Mouse (Mus musculus): ENCODE measurements around the gene Nell1. TPM values are rescaled to one million over a fixed set of nuclear protein-coding genes. Genes with fewer than 3 reads are reported as not detected.
A peak's percentile ranks its signal among the peaks of the same experiment; 100 is the strongest.

Nell1 gene
- polyA plus RNA-seq, 1 experiment from 2014 or later, result 0.61 TPM

DNA sequence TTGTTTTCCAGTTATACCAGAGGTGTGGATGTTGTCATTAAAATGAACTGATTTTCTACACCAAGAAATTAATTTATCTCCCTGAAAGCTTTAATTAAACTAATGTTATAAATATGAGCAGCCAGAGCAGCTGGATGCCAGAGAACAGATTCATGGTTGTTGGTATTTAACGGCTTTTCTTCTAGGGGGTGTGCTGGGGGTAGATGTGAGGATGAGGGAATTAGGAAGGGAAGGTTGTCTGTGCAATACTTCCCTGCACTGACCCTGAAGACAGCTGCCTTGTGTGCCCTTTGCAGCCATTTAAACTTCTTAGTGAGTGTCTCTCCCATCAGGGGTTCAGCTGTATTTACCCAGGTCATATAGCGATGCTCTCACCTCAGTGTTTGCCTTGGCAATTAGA, 176.2 kb downstream of the Nell1 start:
- Histone ChIP-seq H3K27ac (replicated peaks in 1 of 2; ENCODE audit: control insufficient read depth in 1 of 2, insufficient read depth in 1 of 2, low read depth in 2 of 2, low read length in 2 of 2) (no peak overlapping the region), H3K9me3 (ENCODE audit: control insufficient read depth, low read length) (no peaks in the 10 kb centered on the region), H3K4me2 (ENCODE audit: low read length) (no peak overlapping the region), H3K4me1 (ENCODE audit: control insufficient read depth in 2 of 2, insufficient read depth in 2 of 2, low read length in 2 of 2) (no peaks in the 10 kb centered on the region), H3K9ac (ENCODE audit: low read length) (no peak overlapping the region), H3K36me3 (ENCODE audit: control insufficient read depth, insufficient read depth, low read length) (no peaks in the 10 kb centered on the region), H3K27me3 (ENCODE audit: control insufficient read depth, insufficient read depth, low read length) (no peaks in the 10 kb centered on the region), H3K4me3 (ENCODE audit: control insufficient read depth in 1 of 2, insufficient read depth in 1 of 2, low read depth in 1 of 2, low read length in 2 of 2) (no peak overlapping the region)
- ATAC-seq (ENCODE audit: insufficient number of reproducible peaks, insufficient read depth, low FRiP score, low read depth), result no peak
- 75% methylated on average over 2 of the region's 2 CpGs for WGBS

GRCm38 (mm10) chr7:50153618-50154017, 179.0 kb downstream of the Nell1 start:
- H3K27ac ChIP-seq (replicated peaks in 1 of 2; ENCODE audit: control insufficient read depth in 1 of 2, insufficient read depth in 1 of 2, low read depth in 2 of 2, low read length in 2 of 2), result no peak overlapping the region
- WGBS, result 46% methylated on average over 2 of the region's 2 CpGs
- no peaks in the 10 kb centered on the region for H3K36me3 ChIP-seq (ENCODE audit: control insufficient read depth, insufficient read depth, low read length)
- H3K27me3 ChIP-seq (ENCODE audit: control insufficient read depth, insufficient read depth, low read length), result no peaks in the 10 kb centered on the region
- no peak overlapping the region for H3K4me2 ChIP-seq (ENCODE audit: low read length)
- H3K9me3 ChIP-seq (ENCODE audit: control insufficient read depth, low read length), result no peaks in the 10 kb centered on the region
- H3K9ac ChIP-seq (ENCODE audit: low read length), result no peak overlapping the region
- no peak overlapping the region for H3K4me3 ChIP-seq (ENCODE audit: control insufficient read depth in 1 of 2, insufficient read depth in 1 of 2, low read depth in 1 of 2, low read length in 2 of 2)
- ATAC-seq (ENCODE audit: insufficient number of reproducible peaks, insufficient read depth, low FRiP score, low read depth), result no peak
- no peaks in the 10 kb centered on the region for H3K4me1 ChIP-seq (ENCODE audit: control insufficient read depth in 2 of 2, insufficient read depth in 2 of 2, low read length in 2 of 2)

- Histone ChIP-seq H3K9me3 (ENCODE audit: control insufficient read depth, low read length) (peaks cover 12% of the 10 kb centered on the region), H3K27me3 (ENCODE audit: control insufficient read depth, insufficient read depth, low read length) (no peaks in the 10 kb centered on the region), H3K4me1 (ENCODE audit: control insufficient read depth in 2 of 2, insufficient read depth in 2 of 2, low read length in 2 of 2) (no peaks in the 10 kb centered on the region), H3K27ac (replicated peaks in 1 of 2; ENCODE audit: control insufficient read depth in 1 of 2, insufficient read depth in 1 of 2, low read depth in 2 of 2, low read length in 2 of 2) (no peak overlapping the region), H3K36me3 (ENCODE audit: control insufficient read depth, insufficient read depth, low read length) (no peaks in the 10 kb centered on the region), H3K4me2 (ENCODE audit: low read length) (no peak overlapping the region), H3K9ac (ENCODE audit: low read length) (no peak overlapping the region), H3K4me3 (ENCODE audit: control insufficient read depth in 1 of 2, insufficient read depth in 1 of 2, low read depth in 1 of 2, low read length in 2 of 2) (no peak overlapping the region)
- WGBS, result 73% methylated on average over 5 of the region's 5 CpGs
- ATAC-seq (ENCODE audit: insufficient number of reproducible peaks, insufficient read depth, low FRiP score, low read depth), result no peak
Observed at GRCm38 (mm10) chr7:50162602-50163001, 187.9 kb downstream of the Nell1 start.

- no peak for ATAC-seq (ENCODE audit: insufficient number of reproducible peaks, insufficient read depth, low FRiP score, low read depth)
- no peaks in the 10 kb centered on the region for H3K36me3 ChIP-seq (ENCODE audit: control insufficient read depth, insufficient read depth, low read length)
- H3K4me1 ChIP-seq (ENCODE audit: control insufficient read depth in 2 of 2, insufficient read depth in 2 of 2, low read length in 2 of 2), result no peaks in the 10 kb centered on the region
Observed at GRCm38 (mm10) chr7:50168778-50169177, 194.1 kb downstream of the Nell1 start.

GRCm38 (mm10) chr7:50186306-50186705, 211.6 kb downstream of the Nell1 start:
- Histone ChIP-seq H3K4me2 (ENCODE audit: low read length) (no peak overlapping the region), H3K9me3 (ENCODE audit: control insufficient read depth, low read length) (no peaks in the 10 kb centered on the region), H3K27ac (replicated peaks in 1 of 2; ENCODE audit: control insufficient read depth in 1 of 2, insufficient read depth in 1 of 2, low read depth in 2 of 2, low read length in 2 of 2) (no peak overlapping the region), H3K36me3 (ENCODE audit: control insufficient read depth, insufficient read depth, low read length) (no peaks in the 10 kb centered on the region), H3K27me3 (ENCODE audit: control insufficient read depth, insufficient read depth, low read length) (no peaks in the 10 kb centered on the region), H3K9ac (ENCODE audit: low read length) (no peak overlapping the region), H3K4me3 (ENCODE audit: control insufficient read depth in 1 of 2, insufficient read depth in 1 of 2, low read depth in 1 of 2, low read length in 2 of 2) (no peak overlapping the region), H3K4me1 (ENCODE audit: control insufficient read depth in 2 of 2, insufficient read depth in 2 of 2, low read length in 2 of 2) (no peaks in the 10 kb centered on the region)
- 80% methylated on average over 6 of the region's 6 CpGs for WGBS
- no peak for ATAC-seq (ENCODE audit: insufficient number of reproducible peaks, insufficient read depth, low FRiP score, low read depth)

More at GRCm38 (mm10) chr7:50168778-50169177, 194.1 kb downstream of the Nell1 start:
- Histone ChIP-seq H3K9ac (ENCODE audit: low read length) (no peak overlapping the region), H3K27ac (replicated peaks in 1 of 2; ENCODE audit: control insufficient read depth in 1 of 2, insufficient read depth in 1 of 2, low read depth in 2 of 2, low read length in 2 of 2) (no peak overlapping the region), H3K27me3 (ENCODE audit: control insufficient read depth, insufficient read depth, low read length) (no peaks in the 10 kb centered on the region), H3K9me3 (ENCODE audit: control insufficient read depth, low read length) (no peaks in the 10 kb centered on the region), H3K4me3 (ENCODE audit: control insufficient read depth in 1 of 2, insufficient read depth in 1 of 2, low read depth in 1 of 2, low read length in 2 of 2) (no peak overlapping the region), H3K4me2 (ENCODE audit: low read length) (no peak overlapping the region)

DNA sequence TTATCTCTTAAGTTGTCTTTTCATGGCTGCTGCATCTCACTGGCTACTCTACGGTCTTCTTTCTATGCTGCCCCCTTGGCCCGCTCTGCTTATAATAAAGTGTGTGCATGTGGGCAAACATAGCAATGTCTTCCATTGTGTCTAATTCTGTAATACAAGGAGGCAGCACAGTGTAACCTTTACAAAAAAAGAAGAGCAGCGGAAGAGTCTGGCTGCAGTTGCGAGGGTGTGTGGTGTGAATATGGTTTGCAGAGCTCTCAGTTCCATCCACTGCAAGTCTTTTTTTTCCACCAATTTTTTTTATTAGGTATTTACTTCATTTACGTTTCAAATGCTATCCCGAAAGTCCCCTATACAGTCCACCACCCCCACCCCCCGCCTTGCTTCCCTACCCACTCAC, 219.3 kb downstream of the Nell1 start:
- 83% methylated on average over 7 of the region's 7 CpGs for WGBS
- ATAC-seq (ENCODE audit: insufficient number of reproducible peaks, insufficient read depth, low FRiP score, low read depth), result no peak
- H3K4me1 ChIP-seq (ENCODE audit: control insufficient read depth in 2 of 2, insufficient read depth in 2 of 2, low read length in 2 of 2), result no peaks in the 10 kb centered on the region

GRCm38 (mm10) chr7:50195080-50195611, 220.5 kb downstream of the Nell1 start:
- H3K4me2 ChIP-seq (ENCODE audit: low read length), result no peak overlapping the region
- H3K9me3 ChIP-seq (ENCODE audit: control insufficient read depth, low read length), result no peaks in the 10 kb centered on the region
- no peak overlapping the region for H3K4me3 ChIP-seq (ENCODE audit: control insufficient read depth in 1 of 2, insufficient read depth in 1 of 2, low read depth in 1 of 2, low read length in 2 of 2)
- no peaks in the 10 kb centered on the region for H3K4me1 ChIP-seq (ENCODE audit: control insufficient read depth in 2 of 2, insufficient read depth in 2 of 2, low read length in 2 of 2)
- WGBS, result 47% methylated on average over 3 of the region's 3 CpGs
- no peaks in the 10 kb centered on the region for H3K36me3 ChIP-seq (ENCODE audit: control insufficient read depth, insufficient read depth, low read length)
- no peak overlapping the region for H3K27ac ChIP-seq (replicated peaks in 1 of 2; ENCODE audit: control insufficient read depth in 1 of 2, insufficient read depth in 1 of 2, low read depth in 2 of 2, low read length in 2 of 2)
- ATAC-seq (ENCODE audit: insufficient number of reproducible peaks, insufficient read depth, low FRiP score, low read depth), result no peak
- no peak overlapping the region for H3K9ac ChIP-seq (ENCODE audit: low read length)
- H3K27me3 ChIP-seq (ENCODE audit: control insufficient read depth, insufficient read depth, low read length), result no peaks in the 10 kb centered on the region

More for the DNA sequence above, 219.3 kb downstream of the Nell1 start:
- H3K4me3 ChIP-seq (ENCODE audit: control insufficient read depth in 1 of 2, insufficient read depth in 1 of 2, low read depth in 1 of 2, low read length in 2 of 2), result no peak overlapping the region
- no peak overlapping the region for H3K4me2 ChIP-seq (ENCODE audit: low read length)
- H3K36me3 ChIP-seq (ENCODE audit: control insufficient read depth, insufficient read depth, low read length), result no peaks in the 10 kb centered on the region
- no peak overlapping the region for H3K27ac ChIP-seq (replicated peaks in 1 of 2; ENCODE audit: control insufficient read depth in 1 of 2, insufficient read depth in 1 of 2, low read depth in 2 of 2, low read length in 2 of 2)
- H3K9ac ChIP-seq (ENCODE audit: low read length), result no peak overlapping the region
- H3K9me3 ChIP-seq (ENCODE audit: control insufficient read depth, low read length), result no peaks in the 10 kb centered on the region
- H3K27me3 ChIP-seq (ENCODE audit: control insufficient read depth, insufficient read depth, low read length), result no peaks in the 10 kb centered on the region

DNA sequence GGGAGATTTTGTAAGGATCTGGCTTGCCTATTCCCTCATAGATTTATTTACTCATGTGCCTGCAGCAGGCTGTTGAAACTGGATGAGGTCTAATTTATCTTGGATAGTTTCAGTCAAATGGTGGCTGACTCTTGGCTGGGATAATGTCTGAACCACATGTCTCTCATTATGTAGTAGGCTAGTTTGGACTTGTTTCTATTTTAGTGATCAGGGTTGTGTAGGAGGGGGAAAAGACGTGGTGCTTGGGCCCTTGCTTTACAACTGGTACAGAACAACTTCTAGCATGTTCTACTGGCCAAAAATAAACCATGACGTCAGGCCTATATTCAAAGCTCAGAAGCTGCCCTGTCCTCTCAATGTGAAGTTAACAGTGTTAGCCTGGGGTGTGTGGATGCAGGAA, 230.6 kb downstream of the Nell1 start:
- ATAC-seq (ENCODE audit: insufficient number of reproducible peaks, insufficient read depth, low FRiP score, low read depth), result peak; percentile 83
- Histone ChIP-seq H3K36me3 (ENCODE audit: control insufficient read depth, insufficient read depth, low read length) (no peaks in the 10 kb centered on the region), H3K27ac (replicated peaks in 1 of 2; ENCODE audit: control insufficient read depth in 1 of 2, insufficient read depth in 1 of 2, low read depth in 2 of 2, low read length in 2 of 2) (peak overlapping the region; percentile 29 to 70), H3K4me1 (ENCODE audit: control insufficient read depth in 2 of 2, insufficient read depth in 2 of 2, low read length in 2 of 2) (peaks cover 2 to 5% of the 10 kb centered on the region in 2 experiments; a peak in 2 of 4 replicates), H3K4me3 (ENCODE audit: control insufficient read depth in 1 of 2, insufficient read depth in 1 of 2, low read depth in 1 of 2, low read length in 2 of 2) (no peak overlapping the region), H3K4me2 (ENCODE audit: low read length) (no peak overlapping the region), H3K9ac (ENCODE audit: low read length) (no peak overlapping the region), H3K27me3 (ENCODE audit: control insufficient read depth, insufficient read depth, low read length) (no peaks in the 10 kb centered on the region), H3K9me3 (ENCODE audit: control insufficient read depth, low read length) (no peaks in the 10 kb centered on the region)
- 11% methylated on average over 2 of the region's 2 CpGs for WGBS

Data from heart, embryonic 14.5 days (tissue).